Mouse (Mus musculus): Measurements from ENCODE around the gene Eef1akmt3.

Gene Eef1akmt3

DNA sequence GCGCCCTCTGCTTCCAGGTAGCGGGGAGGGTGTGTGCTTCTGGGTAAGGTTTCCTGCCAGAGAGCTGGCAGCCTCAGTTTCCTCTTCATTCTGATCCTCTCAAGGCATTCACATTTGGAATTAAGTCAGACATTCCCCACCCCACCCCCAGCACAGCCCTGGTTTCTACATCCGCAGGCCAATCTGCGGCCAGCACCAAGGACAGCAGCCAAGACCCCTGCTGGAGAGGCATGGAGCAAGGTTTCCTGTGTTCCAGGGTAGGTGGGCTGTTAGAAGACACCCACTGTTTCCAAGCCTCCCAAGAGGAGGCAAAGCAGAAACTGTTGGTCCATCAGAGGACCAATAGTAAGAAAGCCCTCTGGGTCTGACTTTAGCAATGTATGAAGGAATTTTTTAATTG, 13.3 kb upstream of the Eef1akmt3 start:
- WGBS: 75% methylated on average over 4 of the region's 4 CpGs

DNA sequence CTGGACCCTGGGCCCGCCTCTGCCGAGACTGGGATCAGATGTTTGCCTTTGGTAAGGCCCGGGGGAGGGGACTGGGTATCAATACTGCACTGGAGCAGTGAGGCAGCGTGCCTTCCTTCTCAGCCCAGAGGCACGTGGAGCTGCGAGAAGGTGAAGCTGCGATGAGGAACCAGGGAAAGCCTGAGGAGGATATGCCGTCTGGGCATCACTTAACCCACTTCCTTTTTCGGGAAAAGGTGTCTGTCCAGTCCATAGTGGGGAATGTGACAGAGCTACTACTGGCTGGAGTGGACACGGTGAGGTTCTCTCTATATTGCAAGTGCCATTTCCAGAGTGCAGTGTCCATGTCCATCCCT, 8.8 kb upstream of the Eef1akmt3 start:
- WGBS: 16% methylated on average over 10 of the region's 10 CpGs

DNA sequence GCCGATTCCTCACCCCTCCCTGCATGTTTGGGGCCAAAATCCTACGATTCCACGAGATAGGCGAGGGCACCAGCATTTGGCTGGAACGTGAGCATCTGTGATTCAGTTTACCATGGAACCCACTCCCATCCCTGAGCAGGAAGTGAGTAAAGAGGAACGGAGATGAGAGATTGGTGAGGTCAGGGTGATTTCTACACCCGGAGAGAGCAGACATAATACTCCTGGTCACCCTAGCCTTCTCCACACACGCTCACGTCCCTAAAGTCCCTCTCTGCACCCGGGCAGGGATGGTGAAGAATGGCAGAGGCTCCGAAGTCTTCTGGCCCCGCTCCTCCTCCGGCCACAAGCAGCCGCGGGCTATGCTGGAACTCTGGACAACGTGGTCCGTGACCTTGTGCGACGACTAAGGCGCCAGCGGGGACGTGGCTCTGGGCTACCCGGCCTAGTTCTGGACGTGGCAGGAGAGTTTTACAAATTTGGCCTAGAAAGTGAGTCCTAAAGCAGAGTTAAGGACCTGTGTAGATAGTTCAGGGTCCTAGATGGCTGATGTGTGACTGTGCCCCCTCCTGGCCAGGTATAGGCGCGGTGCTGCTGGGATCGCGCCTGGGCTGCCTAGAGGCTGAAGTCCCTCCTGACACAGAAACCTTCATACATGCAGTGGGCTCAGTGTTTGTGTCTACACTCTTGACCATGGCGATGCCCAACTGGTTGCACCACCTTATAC, 8.2 kb upstream of the Eef1akmt3 start:
- WGBS: 3% methylated on average over 29 of the region's 29 CpGs

DNA sequence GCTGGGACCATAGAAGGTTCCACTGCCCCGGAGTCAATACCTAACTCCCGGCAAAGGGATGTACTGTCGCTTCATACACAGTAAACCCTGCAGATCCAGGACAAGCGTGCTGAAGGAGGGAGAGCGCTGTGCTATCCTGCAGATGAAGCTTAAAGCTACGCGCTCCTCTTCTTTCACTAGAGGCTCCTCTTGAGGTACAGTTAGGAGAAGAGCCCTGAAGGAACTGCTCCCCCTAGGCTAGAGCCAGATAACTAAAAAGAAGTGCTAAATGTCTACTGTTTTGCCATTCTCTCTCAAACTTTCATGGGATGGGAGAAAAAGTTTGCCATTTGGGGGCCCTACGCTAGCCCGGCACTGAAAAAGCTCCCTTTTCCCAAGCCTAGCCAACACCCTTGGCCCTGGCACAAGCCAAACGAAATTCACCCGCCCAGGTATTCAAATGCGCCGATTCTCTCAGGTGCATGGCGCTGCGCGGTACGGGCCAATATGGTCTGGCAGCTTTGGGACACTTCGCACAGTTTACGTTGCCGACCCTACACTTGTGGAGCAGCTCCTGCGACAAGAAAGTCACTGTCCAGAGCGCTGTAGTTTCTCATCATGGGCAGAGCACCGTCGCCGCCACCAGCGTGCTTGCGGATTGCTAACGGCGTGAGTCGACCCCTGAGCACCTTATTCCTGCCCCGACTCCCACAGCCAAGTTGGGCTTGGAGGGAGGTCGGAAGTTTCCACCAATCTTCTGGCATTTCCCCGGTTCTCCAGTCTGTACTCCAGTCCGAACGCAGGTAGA, 7.5 kb upstream of the Eef1akmt3 start:
- 5% methylated on average over 35 of the region's 35 CpGs for WGBS

DNA sequence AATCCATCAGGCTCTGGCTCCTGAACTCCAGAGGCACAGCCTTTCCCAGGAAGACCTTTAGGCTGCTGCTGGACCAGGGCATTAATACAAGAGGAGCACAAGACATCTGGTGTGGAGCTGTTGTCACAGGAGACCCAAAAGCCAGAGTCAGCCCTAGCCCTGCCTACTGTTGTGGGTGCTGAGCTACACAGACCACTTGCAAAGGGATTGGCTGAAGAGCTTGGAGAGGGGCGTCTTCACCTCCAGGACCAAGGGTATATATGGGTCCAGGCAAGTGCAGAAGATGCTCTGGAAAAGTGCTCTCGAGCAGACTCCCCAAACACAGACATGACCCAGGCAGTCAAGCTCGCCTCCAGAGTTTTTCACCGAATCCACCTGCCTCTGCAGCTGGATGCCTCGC, 6.6 kb upstream of the Eef1akmt3 start, which contains the start of gene Cyp27b1:
TSS of gene Cyp27b1 (plus strand) at position 297 of the 400 bp plus-strand sequence.
- WGBS: 40% methylated on average over 5 of the region's 5 CpGs

DNA sequence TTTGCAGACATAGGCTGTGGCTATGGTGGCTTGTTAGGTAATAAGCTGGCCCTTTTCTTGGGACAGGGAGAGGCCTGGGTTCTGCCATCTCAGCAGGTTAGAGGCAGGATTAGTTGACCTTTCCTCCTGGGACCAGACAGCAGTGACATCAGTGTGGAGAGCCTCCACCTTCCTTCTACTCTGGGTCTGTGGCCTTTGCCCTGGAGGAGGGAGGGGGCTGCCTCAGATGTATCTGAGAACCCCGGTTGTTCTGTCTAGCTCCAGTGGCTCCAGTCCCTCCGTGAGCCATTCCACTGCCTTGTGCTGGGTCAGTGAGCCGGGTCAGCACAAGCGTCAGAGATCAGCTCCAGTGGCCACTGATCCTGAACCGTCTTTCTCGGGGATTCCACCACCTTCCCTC, 1.9 kb upstream of the Eef1akmt3 start:
- WGBS: 87% methylated on average over 6 of the region's 6 CpGs

DNA sequence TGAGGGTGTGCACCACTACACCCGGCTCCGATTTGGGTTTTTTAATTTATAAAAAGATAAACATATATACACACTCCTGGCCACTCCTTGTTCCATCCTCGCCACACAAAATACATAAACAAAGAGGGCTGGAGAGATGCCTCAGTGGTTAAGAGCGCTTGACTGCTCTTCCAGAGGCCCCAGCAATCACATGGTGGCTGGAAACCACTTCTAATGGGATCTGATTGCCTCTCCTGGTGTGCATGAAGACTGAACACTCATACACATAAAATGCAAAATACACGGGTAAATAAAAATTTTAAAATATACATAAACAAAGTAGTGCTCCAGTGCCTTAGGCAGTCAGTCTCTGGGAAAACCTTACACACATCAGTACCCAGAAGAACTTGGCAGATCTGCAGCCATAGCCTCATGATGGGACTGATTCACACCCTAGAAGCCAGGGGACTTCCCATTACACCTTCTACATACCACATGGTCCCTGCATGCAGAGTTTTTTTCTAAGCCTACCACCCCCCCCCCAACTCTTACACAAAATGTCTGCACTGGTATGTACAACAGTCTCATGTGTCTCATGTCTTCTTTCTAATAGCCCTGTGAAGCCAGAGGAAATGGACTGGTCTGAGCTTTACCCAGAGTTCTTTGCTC, 1.3 kb upstream of the Eef1akmt3 start:
- WGBS: 12% methylated on average over 5 of the region's 5 CpGs

DNA sequence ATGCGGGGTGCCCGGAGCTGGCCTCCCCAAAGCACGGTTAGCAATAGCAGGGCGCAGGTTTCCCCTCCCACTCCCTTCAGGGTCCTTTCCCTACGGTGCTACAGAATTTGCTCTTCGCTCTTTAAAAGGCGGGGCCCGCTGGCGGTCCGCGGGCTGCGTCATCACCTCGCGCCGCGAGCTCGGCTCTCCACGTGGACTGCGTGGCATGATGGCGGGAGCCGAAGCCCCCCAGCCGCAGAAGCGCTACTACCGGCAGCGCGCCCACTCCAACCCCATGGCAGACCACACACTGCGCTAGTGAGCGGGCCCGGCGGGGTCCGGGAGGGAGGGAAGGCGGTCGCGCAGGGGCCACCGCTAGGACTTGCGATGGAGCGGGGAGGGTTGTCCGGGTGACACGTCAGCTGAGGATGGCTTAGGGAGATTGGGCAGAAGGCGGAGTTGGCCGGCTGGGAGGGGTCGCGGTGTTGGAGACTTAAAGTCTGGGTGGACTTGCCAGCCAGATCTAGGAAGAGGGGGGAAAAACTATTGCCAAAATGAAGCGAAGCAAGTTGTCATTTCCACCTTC, 543 bp upstream of the Eef1akmt3 start:
- WGBS: under 1% methylated on average over 44 of the region's 44 CpGs

DNA sequence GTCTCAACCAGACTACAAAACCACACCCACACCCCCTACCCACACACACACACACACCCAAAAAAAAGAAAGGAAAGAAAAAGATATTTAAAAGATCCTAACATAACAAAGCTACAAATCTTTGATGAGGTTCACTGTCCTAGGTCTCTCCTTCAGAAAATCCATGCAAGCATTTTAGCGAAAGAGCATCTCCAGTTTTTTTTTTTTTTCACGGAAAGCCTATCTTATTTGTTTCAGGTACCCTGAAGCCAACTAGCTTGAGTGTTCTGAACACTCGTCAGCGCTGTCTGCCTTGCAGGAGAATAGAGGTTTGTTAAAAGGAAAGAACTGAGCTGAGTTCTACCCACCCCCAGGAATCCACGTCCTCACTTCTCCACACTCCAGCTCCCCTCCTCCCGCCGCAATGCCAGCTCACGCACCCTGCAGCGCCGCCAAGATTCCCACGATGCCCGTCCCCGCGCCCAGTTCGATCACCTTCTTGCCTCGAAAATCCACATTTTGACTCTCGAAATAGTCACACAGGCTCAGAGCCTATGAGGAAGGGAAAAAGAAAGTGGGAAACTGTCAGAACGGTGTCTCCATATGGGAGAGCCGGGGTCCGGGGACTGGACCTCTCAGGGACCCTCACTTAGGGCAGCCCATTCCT, 621 bp downstream of the Eef1akmt3 start:
- 2% methylated on average over 20 of the region's 20 CpGs for WGBS

DNA sequence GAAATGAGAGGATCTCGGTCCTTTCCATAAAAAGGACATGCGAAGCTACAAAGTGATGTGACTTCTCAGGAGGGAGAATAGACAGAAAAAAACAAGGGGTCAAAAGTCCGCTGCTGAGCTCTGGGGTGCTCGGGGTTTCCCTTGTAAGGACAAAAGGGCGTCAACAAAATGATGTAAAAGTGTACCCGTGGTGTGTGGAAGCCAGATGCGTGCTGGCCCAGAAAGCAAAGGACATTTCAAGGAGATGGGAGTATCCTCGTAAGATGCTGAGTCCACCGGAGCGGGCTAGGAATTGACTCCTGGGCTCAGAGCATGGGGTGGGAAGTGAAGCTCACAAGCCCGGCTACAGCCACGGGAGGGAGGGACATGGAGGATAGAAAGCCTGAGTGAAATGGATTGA, 3.7 kb downstream of the Eef1akmt3 start:
- 81% methylated on average over 12 of the region's 12 CpGs for WGBS

DNA sequence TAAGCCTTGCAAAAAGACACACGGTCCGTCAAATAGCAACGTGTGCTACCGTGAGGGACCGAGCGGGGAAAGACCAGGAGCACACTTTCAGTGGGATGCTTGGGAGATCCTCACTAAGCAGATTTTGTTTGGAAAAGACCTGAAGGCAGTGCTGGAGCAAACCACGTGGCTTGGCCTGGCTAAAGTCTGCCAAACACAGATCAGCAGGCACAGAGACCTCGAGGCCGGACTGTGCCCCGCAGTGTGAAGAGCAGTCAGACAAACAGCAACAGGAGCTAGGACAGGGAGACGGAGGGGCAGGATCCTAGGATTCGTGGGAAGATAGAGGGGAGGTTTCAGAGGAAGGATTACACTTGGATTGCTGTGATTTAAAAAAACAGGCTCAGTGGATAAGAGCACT, 5.0 kb downstream of the Eef1akmt3 start:
- 85% methylated on average over 12 of the region's 12 CpGs for WGBS

DNA sequence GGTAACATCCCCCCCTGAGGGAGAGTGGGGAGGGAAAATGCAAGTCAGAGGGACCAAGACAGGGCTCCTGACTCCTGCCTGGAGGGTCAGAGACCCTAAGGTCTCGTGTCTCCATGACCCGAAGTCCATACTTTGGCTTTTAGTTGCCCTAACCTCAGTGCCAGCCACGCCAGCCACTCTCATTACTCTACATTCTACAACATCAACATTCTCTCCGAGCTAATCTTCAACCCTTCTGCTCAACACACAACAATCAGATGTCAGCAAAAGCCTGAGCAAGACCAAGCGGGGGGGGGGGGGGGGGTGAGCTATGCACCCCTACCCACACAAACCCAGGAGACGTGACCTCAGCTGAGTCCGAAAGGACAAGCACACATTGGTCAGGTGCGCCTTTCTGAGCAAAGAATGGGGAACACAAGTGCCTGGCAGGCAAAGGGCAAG, 8.0 kb downstream of the Eef1akmt3 start:
- WGBS: 86% methylated on average over 8 of the region's 8 CpGs

DNA sequence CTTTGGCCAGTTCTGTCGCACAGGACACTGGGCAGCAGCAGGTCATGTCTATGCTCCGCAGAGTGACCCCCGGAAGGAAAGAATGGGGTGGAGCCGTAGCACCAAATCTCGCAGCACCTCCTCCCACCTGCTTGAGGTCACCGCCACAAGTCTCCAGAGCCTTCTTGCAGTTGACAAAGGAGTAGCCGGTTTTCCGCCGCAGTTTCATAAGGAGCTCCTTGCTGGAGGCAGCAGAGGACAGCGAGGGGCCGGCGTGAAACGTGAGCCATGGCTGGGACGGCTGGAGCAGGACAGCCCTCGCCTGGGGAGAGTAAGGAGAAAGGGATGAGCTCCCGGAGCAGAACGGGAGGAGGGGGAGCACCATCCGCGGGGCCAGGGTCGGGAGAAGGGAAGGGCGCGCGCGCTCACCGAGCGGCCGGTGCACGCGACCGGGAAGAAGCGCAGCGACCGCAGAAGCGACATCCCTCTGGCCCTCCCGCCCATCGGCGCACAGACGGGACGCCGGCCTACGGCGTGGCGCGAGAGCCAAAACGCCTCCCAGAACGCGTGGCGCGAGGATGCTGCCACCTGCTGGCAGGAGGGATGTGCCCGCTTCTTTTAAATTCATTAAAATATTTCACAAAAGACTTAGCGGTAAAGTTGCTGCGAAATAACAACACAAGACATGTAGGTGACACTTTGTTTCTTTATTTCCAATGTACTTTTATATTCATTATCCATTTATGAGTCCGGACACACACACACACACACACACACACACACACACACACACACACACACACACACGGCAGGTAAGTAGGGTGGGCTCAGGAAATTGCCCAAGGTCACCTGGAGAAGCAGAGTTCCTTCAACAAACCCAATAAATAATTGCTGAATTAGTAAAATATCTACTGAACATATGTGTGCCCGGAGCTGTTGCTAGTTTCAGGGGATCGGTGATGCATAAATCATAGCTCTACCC, 10.7 kb downstream of the Eef1akmt3 start, which contains the start of gene Tsfm:
TSS of gene Tsfm (minus strand) at position 505 of the 961 bp plus-strand sequence.
- 5% methylated on average over 56 of the region's 56 CpGs for WGBS

DNA sequence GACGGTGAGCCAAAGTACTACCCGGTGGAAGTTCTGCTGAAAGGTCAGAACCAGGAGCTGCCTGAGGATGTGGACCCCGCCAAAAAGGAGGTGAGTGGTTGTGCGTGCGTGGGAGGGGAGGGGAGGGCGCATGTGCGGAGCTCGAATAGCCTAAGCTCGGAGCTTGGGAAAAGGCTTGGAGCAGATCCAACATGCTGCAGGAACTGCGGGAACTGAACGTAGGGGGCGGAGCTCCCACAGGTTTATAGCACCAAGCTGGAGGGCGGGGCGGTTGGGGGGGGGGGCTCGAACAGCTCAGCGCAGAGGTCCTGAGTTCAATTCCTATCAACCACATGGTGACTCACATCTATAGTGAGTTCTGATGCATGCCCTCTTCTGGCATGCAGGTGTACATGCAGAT, 22.9 kb downstream of the Eef1akmt3 start:
- WGBS: 68% methylated on average over 16 of the region's 16 CpGs

DNA sequence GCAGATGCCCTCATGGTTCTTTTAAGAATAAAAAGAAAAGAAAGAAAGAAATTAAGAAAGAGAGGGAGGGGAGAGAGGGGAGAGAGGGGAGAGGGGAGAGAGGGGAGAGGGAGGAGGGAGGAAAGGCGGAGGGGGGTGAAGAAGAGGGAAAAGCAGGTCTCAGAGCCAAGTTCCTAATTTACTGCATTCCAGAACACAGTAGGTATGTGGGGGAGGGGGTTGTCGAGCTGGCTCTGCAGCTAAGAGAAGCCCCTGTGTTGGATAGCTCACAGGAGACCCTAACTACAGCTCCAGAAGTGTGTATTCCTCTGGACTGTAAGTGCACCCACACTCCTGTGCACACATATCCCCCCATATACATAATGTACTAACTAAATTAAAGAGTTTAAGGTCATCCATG, 24.2 kb downstream of the Eef1akmt3 start:
- WGBS: 36% methylated on average over 2 of the region's 2 CpGs

DNA sequence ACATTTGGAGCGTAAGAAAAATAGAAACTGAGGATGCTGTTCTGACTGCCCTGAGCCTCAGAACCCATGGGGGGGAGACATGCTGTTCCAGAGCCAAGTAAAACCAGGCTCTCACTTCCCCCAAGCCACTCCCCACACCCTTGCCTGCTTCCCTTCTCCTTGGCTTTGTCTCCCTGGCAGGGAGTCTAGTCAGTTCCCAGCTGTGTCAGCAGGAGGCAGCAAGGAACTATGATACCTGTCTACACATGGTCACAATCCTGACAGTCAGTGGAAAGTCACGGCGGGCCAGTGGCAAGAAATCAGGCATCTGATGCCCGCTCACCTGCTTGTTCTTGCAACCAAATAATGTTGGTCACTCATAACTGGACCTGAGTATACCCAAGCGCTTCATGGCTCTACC, 24.8 kb downstream of the Eef1akmt3 start:
- WGBS: 69% methylated on average over 5 of the region's 5 CpGs

DNA sequence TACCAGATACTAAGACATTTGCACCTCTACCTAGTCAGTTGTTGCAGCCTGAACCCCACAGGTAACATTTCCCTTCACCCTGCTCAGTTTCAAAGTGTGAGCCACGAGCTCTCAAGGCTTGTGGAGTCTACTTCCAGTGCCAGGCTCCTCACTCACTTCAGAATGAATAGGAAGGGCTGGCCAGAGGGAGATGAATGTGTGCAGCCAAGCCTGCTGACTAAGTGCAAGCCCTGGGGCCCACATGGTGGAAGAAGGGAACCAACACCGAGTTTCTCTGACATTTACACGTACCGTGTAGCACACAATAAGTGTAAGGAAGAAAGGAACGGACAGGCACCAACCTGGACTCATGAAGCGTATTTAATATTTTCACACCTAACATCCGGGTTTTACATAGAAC, 37.5 kb downstream of the Eef1akmt3 start:
- 72% methylated on average over 7 of the region's 7 CpGs for WGBS

DNA sequence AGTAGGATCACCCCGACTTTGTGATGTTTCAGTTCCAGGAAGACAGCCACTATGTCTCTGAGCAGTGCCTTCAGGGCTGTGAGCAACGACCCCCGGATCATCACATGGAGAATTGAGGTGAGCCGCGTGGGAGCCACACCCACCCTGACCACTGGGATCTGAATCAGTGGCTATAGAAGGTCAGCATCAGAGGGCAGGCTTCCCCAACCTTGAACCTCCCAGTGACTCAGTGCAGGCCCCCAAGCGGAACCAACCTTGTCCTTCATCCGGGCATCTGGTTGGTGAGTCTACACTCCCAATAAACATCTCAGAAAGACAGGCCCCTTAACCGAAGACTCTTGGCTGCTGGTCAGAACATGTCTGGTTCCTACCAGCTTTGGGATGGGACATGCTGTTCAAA, 38.0 kb downstream of the Eef1akmt3 start:
- WGBS: 87% methylated on average over 8 of the region's 8 CpGs

DNA sequence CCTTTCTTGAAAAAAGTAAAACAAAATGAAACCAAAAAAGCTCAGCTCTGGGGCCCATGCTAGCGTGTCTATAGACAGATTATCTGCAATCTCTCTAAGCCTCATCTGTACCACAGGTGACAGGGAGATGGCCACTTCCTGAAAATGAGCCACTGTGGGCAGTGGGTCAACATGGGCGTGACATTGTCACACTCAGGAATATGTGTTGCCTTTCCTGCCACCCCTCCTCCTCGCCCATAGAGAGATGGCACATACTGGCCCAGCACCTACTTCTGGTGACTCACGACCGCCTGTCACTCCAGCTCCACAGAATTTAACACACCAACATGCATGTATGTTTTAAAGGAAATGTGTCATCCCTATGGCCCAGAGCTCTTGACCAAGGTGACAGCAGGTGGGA, 38.5 kb downstream of the Eef1akmt3 start:
- whole genome bisulfite sequencing: 89% methylated on average over 5 of the region's 5 CpGs

DNA sequence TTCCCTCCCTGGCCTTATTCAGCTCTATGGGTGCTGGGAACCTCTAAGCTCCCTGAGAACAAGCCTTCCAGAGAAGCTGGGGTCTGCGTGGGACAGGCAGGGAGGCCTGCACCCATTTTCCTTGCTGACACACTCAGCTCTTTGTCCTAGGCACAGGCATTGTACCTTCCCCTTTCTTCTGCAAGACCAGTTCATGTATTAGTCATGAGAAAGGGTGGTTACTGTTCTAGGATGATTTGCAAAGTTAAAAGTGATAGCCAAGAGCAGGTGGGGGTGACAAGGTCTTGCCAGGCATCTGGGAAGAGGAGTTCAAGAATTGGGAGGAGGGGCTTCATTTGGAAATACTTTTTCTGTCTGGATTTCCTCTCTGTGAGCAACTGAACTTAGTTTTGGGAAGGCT, 39.3 kb downstream of the Eef1akmt3 start:
- WGBS: 67% methylated on average over 1 of the region's 1 CpGs

DNA sequence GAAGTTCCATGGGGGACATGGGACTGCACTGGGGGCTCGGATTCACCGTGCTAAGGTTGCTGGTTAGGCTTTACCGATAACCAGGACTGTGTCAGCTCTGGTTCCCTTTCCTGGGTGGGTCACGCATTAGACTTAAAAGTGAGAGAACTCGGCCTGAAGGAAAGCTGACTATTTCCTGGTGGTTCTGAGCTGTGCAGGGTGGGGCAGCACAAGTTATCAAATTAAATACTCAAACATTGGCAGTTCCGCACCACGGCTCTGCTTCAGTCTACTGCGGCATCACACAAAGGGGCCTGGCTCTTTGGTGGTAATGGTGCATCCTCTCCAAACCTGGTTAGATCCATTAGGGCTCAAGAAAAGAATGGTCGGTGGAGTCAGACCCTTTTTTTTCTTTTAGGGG, 40.0 kb downstream of the Eef1akmt3 start:
- 81% methylated on average over 9 of the region's 9 CpGs for WGBS
